Mouse (Mus musculus): Measurements from ENCODE around the gene Vangl1. TPM values are rescaled to one million over a fixed set of nuclear protein-coding genes. Genes with fewer than 3 reads are reported as not detected.

Vangl1 gene
- polyA plus RNA-seq, 1 experiment from 2014 or later, result 29.4 TPM

DNA sequence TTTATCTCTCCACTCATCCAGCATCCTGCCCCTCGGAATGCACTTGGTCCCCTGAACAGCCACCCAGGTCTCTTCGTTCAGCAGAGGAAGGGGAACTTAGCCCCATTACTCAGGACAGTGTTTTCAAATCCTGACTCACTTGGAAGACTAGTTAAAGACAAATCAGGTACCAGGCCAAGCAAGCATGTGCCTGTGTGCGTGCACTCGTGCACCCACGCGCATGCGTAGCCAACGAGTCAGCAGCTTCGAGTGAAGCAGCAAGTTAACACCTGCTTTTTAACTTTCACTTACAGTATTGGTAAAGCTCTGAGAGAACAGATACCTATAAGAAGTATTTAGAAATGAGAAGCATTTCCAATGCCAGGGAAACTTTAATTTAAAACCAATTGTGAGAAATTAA is 8.3 kb downstream of the Vangl1 start:
- Histone ChIP-seq H3K4me1 (ENCODE audit: control insufficient read depth, insufficient read depth, low read length) (peaks cover 89% of the 10 kb centered on the region), H3K27ac (ENCODE audit: low read depth, low read length) (no peak overlapping the region), H3K4me2 (no peak overlapping the region), H3K4me3 (ENCODE audit: low read depth, low read length) (no peak overlapping the region), H3K36me3 (ENCODE audit: control insufficient read depth, insufficient read depth, low read length) (no peaks in the 10 kb centered on the region; the same call in 1 of the 2 replicates), H3K27me3 (ENCODE audit: control insufficient read depth, insufficient read depth, low read length) (no peaks in the 10 kb centered on the region), H3K9me3 (replicated peaks; ENCODE audit: control insufficient read depth, low read length) (no peaks in the 10 kb centered on the region), H3K9ac (ENCODE audit: low read depth, low read length) (no peak overlapping the region)
- WGBS (ENCODE audit: insufficient replicate concordance), result 89% methylated on average over 9 of the region's 9 CpGs
- ATAC-seq (replicated peaks; ENCODE audit: insufficient number of reproducible peaks, low FRiP score, low TSS enrichment), result no peak

DNA sequence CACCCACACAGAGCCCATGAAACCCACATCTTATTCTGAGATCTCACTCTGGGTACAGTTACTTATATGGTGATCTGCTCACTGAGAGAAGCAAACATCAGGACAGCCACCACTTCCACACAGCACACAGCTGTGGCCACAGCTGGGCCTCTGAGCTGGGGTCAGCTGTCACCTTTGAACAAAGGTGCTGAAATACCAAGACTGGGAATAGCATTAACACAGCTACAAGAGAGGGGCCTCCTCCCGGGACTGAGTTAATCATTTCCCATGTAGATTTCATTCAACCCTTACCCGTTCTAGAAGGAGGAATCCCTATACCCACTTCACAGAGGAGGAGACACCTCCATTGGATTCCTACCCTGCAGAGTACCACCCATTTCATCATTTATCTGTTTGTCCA is 8.7 kb downstream of the Vangl1 start:
- H3K27me3 ChIP-seq (ENCODE audit: control insufficient read depth, insufficient read depth, low read length), result no peaks in the 10 kb centered on the region
- no peak overlapping the region for H3K27ac ChIP-seq (ENCODE audit: low read depth, low read length)
- H3K36me3 ChIP-seq (ENCODE audit: control insufficient read depth, insufficient read depth, low read length), result no peaks in the 10 kb centered on the region; the same call in 1 of the 2 replicates
- H3K4me1 ChIP-seq (ENCODE audit: control insufficient read depth, insufficient read depth, low read length), result peaks cover 89% of the 10 kb centered on the region
- no peak overlapping the region for H3K4me3 ChIP-seq (ENCODE audit: low read depth, low read length)
- ATAC-seq (replicated peaks; ENCODE audit: insufficient number of reproducible peaks, low FRiP score, low TSS enrichment), result no peak
- no peak overlapping the region for H3K9ac ChIP-seq (ENCODE audit: low read depth, low read length)
- H3K4me2 ChIP-seq, result no peak overlapping the region
- 42% methylated on average over 2 of the region's 2 CpGs for WGBS (ENCODE audit: insufficient replicate concordance)
- no peaks in the 10 kb centered on the region for H3K9me3 ChIP-seq (replicated peaks; ENCODE audit: control insufficient read depth, low read length)

GRCm38 (mm10) chr3:102194291-102195051 is 10.0 kb downstream of the Vangl1 start:
- Histone ChIP-seq H3K4me2 (peak overlapping the region; percentile 60), H3K27me3 (ENCODE audit: control insufficient read depth, insufficient read depth, low read length) (no peaks in the 10 kb centered on the region), H3K4me1 (ENCODE audit: control insufficient read depth, insufficient read depth, low read length) (peaks cover 80% of the 10 kb centered on the region), H3K9me3 (replicated peaks; ENCODE audit: control insufficient read depth, low read length) (no peaks in the 10 kb centered on the region), H3K9ac (ENCODE audit: low read depth, low read length) (peak overlapping the region; percentile 17), H3K4me3 (ENCODE audit: low read depth, low read length) (no peak overlapping the region), H3K36me3 (ENCODE audit: control insufficient read depth, insufficient read depth, low read length) (no peaks in the 10 kb centered on the region; the same call in 1 of the 2 replicates), H3K27ac (ENCODE audit: low read depth, low read length) (peak overlapping the region; percentile 74)
- WGBS (ENCODE audit: insufficient replicate concordance), result 13% methylated on average over 11 of the region's 11 CpGs
- no peak for ATAC-seq (replicated peaks; ENCODE audit: insufficient number of reproducible peaks, low FRiP score, low TSS enrichment)

GRCm38 (mm10) chr3:102193488-102194290 is 10.8 kb downstream of the Vangl1 start:
- Histone ChIP-seq H3K27me3 (ENCODE audit: control insufficient read depth, insufficient read depth, low read length) (no peaks in the 10 kb centered on the region), H3K27ac (ENCODE audit: low read depth, low read length) (peak overlapping the region; percentile 74), H3K4me2 (peak overlapping the region; percentile 60), H3K36me3 (ENCODE audit: control insufficient read depth, insufficient read depth, low read length) (no peaks in the 10 kb centered on the region; the same call in 1 of the 2 replicates), H3K9me3 (replicated peaks; ENCODE audit: control insufficient read depth, low read length) (no peaks in the 10 kb centered on the region), H3K9ac (ENCODE audit: low read depth, low read length) (peak overlapping the region; percentile 43), H3K4me1 (ENCODE audit: control insufficient read depth, insufficient read depth, low read length) (peaks cover 78% of the 10 kb centered on the region), H3K4me3 (ENCODE audit: low read depth, low read length) (peak overlapping the region; percentile 13; the same call in 1 of the 2 replicates)
- WGBS (ENCODE audit: insufficient replicate concordance), result 7% methylated on average over 19 of the region's 20 CpGs
- ATAC-seq (replicated peaks; ENCODE audit: insufficient number of reproducible peaks, low FRiP score, low TSS enrichment), result peak; percentile 28; the same call in 1 of the 2 replicates

GRCm38 (mm10) chr3:102192621-102193020 is 11.9 kb downstream of the Vangl1 start:
- Histone ChIP-seq H3K4me1 (ENCODE audit: control insufficient read depth, insufficient read depth, low read length) (peaks cover 71% of the 10 kb centered on the region), H3K27ac (ENCODE audit: low read depth, low read length) (0 out of 2 replicates have a peak overlapping the region, but pooled peaks have one; percentile 74), H3K9me3 (replicated peaks; ENCODE audit: control insufficient read depth, low read length) (no peaks in the 10 kb centered on the region), H3K27me3 (ENCODE audit: control insufficient read depth, insufficient read depth, low read length) (no peaks in the 10 kb centered on the region), H3K4me2 (peak overlapping the region; percentile 60; the same call in 1 of the 2 replicates), H3K36me3 (ENCODE audit: control insufficient read depth, insufficient read depth, low read length) (no peaks in the 10 kb centered on the region; the same call in 1 of the 2 replicates), H3K9ac (ENCODE audit: low read depth, low read length) (no peak overlapping the region), H3K4me3 (ENCODE audit: low read depth, low read length) (no peak overlapping the region)
- 50% methylated on average over 2 of the region's 2 CpGs for WGBS (ENCODE audit: insufficient replicate concordance)
- ATAC-seq (replicated peaks; ENCODE audit: insufficient number of reproducible peaks, low FRiP score, low TSS enrichment), result peak; percentile 47; the same call in 1 of the 2 replicates

DNA sequence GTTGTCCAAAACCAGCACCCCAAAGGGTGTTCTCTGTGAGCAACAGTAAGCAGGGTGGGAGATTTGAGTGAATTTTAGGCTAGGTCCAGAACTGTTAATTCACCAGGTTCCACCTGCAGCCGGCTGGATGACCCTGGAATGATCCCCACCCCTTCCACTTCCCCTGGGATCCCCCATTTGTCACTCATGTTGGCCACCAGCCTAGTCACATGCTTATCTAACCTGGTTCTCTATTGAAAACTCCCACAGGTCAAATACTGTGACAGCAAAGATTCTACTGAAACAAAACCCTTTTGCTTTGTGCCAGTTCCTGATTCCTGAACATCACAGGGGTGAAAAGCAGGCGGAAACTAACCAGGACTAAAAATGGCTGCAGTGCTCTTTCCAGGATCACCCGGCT is 12.9 kb downstream of the Vangl1 start:
- Histone ChIP-seq H3K36me3 (ENCODE audit: control insufficient read depth, insufficient read depth, low read length) (peaks cover 5% of the 10 kb centered on the region; the same call in 1 of the 2 replicates), H3K4me2 (no peak overlapping the region), H3K9me3 (replicated peaks; ENCODE audit: control insufficient read depth, low read length) (no peaks in the 10 kb centered on the region), H3K27ac (ENCODE audit: low read depth, low read length) (no peak overlapping the region; the same call in 1 of the 2 replicates), H3K4me1 (ENCODE audit: control insufficient read depth, insufficient read depth, low read length) (peaks cover 61% of the 10 kb centered on the region), H3K27me3 (ENCODE audit: control insufficient read depth, insufficient read depth, low read length) (no peaks in the 10 kb centered on the region), H3K4me3 (ENCODE audit: low read depth, low read length) (no peak overlapping the region), H3K9ac (ENCODE audit: low read depth, low read length) (no peak overlapping the region)
- no peak for ATAC-seq (replicated peaks; ENCODE audit: insufficient number of reproducible peaks, low FRiP score, low TSS enrichment)
- WGBS (ENCODE audit: insufficient replicate concordance), result 68% methylated on average over 3 of the region's 3 CpGs

GRCm38 (mm10) chr3:102190642-102191041 is 13.9 kb downstream of the Vangl1 start:
- Histone ChIP-seq H3K4me1 (ENCODE audit: control insufficient read depth, insufficient read depth, low read length) (peaks cover 57% of the 10 kb centered on the region), H3K36me3 (ENCODE audit: control insufficient read depth, insufficient read depth, low read length) (peaks cover 11% of the 10 kb centered on the region; the same call in 1 of the 2 replicates), H3K27ac (ENCODE audit: low read depth, low read length) (no peak overlapping the region), H3K9me3 (replicated peaks; ENCODE audit: control insufficient read depth, low read length) (no peaks in the 10 kb centered on the region), H3K27me3 (ENCODE audit: control insufficient read depth, insufficient read depth, low read length) (no peaks in the 10 kb centered on the region), H3K4me2 (no peak overlapping the region), H3K4me3 (ENCODE audit: low read depth, low read length) (no peak overlapping the region), H3K9ac (ENCODE audit: low read depth, low read length) (no peak overlapping the region)
- no peak for ATAC-seq (replicated peaks; ENCODE audit: insufficient number of reproducible peaks, low FRiP score, low TSS enrichment)

- no peak overlapping the region for H3K4me3 ChIP-seq (ENCODE audit: low read depth, low read length)
- H3K4me2 ChIP-seq, result no peak overlapping the region
- H3K9ac ChIP-seq (ENCODE audit: low read depth, low read length), result no peak overlapping the region
- H3K9me3 ChIP-seq (replicated peaks; ENCODE audit: control insufficient read depth, low read length), result no peaks in the 10 kb centered on the region
- peaks cover 51% of the 10 kb centered on the region for H3K4me1 ChIP-seq (ENCODE audit: control insufficient read depth, insufficient read depth, low read length)
- no peaks in the 10 kb centered on the region for H3K27me3 ChIP-seq (ENCODE audit: control insufficient read depth, insufficient read depth, low read length)
- 21% methylated on average over 4 of the region's 4 CpGs for WGBS (ENCODE audit: insufficient replicate concordance)
- peaks cover 11% of the 10 kb centered on the region; the same call in 1 of the 2 replicates for H3K36me3 ChIP-seq (ENCODE audit: control insufficient read depth, insufficient read depth, low read length)
- H3K27ac ChIP-seq (ENCODE audit: low read depth, low read length), result no peak overlapping the region
- no peak for ATAC-seq (replicated peaks; ENCODE audit: insufficient number of reproducible peaks, low FRiP score, low TSS enrichment)
Measured at GRCm38 (mm10) chr3:102190015-102190414, 14.5 kb downstream of the Vangl1 start.
